Mouse (Mus musculus): ENCODE measurements around the gene Gatad2b. TPM values are rescaled to one million over a fixed set of nuclear protein-coding genes. Genes with fewer than 3 reads are reported as not detected.
"Not testable (repeated sequence)": the region's sequence is repeated elsewhere in the genome, so short reads cannot be mapped to it uniquely, and the experiment has no call there.

The Gatad2b gene
- total RNA-seq (2014; rRNA removed) (29.5 and 34.1 TPM in 2 replicates), polyA plus RNA-seq (2015; fragmentation: Nextera tagmentation; extraction: Ambion mirVana) (6.9 and 12.6 TPM in 2 replicates)

DNA sequence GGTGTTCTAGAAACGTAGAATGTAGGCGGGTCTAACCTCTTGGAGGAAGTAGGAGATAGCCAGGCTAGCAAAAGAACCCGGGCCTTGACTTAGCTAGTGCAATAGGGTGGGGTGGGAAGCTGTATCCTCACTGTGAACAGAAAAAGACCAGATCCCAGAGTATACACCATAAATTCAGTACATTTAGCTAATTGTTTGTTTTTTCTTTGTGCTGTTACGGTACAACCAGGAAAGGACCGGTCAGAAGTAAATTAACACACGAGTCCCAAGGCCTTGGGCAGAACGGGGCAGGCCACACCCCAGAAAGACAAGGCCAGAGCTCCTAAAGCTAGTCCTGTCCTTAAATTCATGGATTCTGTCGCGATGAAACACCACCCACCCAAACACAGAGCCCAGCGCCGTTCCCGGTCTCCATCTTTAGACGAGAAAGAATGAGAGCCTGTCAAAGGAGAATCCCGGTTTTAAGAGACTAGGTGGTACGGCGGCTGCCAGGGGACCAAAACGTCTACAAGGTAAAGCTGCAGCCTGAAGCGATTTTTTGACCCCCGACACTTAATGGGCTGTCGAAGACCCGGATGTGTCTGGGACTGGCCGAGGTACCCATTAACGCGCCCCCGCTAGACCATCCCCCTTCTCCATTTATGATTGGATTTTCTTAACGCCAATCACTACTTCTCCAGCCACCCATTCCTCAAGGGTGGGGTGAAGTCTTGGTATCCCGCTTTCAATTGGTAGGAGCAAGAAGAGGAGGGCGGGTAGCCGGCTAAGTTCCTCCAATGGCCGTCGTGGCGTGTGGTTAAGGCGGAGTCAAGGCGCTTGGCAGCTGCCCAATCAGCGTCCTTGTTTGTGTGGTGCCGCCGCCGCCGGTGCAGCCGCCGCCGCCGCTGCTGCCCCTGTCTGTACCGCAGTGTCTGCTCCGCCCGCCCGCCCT is at the start of gene Gatad2b:
Gene Gatad2b, plus strand, starts transcription at position 834 of the 931 bp plus-strand sequence.
- DNase-seq (peak; percentile 100), ATAC-seq (peak; percentile 97)
- TF ChIP-seq CTCF (IDR thresholded peaks at IDR 0.05; ENCODE audit: low read depth): peak; percentile 16; the same call in 1 of the 2 replicates
- Histone ChIP-seq H3K4me2 (ENCODE audit: low read depth) (peak within 1 kb of the TSS; percentile 76), H3K27me3 (ENCODE audit: insufficient read depth, low read length) (no peaks in the 10 kb centered on the region), H3K36me3 (ENCODE audit: insufficient read depth) (no peaks in the 10 kb centered on the region), H3K4me3 (ENCODE audit: low read depth, low read length) (peak within 1 kb of the TSS; percentile 97), H3K4me1 (ENCODE audit: insufficient read depth) (peaks cover 11% of the 10 kb centered on the region; the same call in 1 of the 2 replicates), H3K9me3 (ENCODE audit: low read length) (no peaks in the 10 kb centered on the region), H3K27ac (ENCODE audit: low read depth, low read length) (peak within 1 kb of the TSS; percentile 98), H3K9ac (peak within 1 kb of the TSS; percentile 93)
- 1% methylated on average over 45 of the region's 47 CpGs for WGBS

DNA sequence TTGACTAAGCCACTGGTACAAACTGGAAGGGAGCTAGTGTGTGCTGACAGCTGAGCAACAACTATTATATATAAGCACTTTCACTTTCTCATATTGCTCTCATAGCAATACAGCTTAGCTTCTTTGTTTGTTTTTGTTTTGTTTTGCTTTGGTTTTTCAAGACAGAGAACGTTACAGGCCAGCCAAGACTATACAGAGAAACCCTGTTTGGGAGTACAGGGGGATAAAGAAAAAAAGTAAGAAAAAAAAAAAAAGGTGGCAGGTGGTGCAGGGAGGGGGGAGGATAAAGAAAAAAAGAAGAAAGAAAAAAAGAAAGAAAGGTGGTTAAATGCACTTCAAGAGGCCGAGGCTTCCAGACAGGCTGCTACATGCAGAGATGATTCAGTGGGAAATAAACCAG is 47.6 kb upstream of the Gatad2b start:
- no peak for TF ChIP-seq CTCF (IDR thresholded peaks at IDR 0.05; ENCODE audit: low read depth)
- Histone ChIP-seq H3K4me1 (ENCODE audit: insufficient read depth) (peaks cover 9% of the 10 kb centered on the region; the same call in 1 of the 2 replicates), H3K27ac (ENCODE audit: low read depth, low read length) (no peak overlapping the region), H3K36me3 (ENCODE audit: insufficient read depth) (no peaks in the 10 kb centered on the region), H3K9me3 (ENCODE audit: low read length) (no peaks in the 10 kb centered on the region), H3K4me2 (ENCODE audit: low read depth) (no peak overlapping the region), H3K9ac (no peak overlapping the region), H3K4me3 (ENCODE audit: low read depth, low read length) (no peak overlapping the region), H3K27me3 (ENCODE audit: insufficient read depth, low read length) (no peaks in the 10 kb centered on the region)
- ATAC-seq: no peak
- 52% methylated on average over 2 of the region's 2 CpGs for WGBS
- no peak for DNase-seq

DNA sequence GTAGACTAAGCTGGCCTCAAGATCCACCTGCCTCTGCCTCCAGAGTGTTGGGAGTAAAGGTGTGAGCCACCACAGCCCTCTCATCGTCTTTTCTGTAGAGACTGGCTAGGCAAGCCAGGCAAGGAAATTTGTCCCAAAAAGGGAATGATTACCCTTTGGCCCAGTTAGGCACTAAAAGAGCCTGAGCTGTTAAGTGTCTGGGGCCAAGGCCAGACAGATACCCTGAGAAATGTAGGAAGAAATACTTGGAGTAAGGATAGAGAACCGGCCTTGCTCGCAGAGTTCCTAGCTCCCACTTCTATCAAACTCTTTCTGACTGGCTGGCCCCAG is 45.4 kb upstream of the Gatad2b start:
- Histone ChIP-seq H3K4me1 (ENCODE audit: insufficient read depth) (peaks cover 9% of the 10 kb centered on the region; the same call in 1 of the 2 replicates), H3K27me3 (ENCODE audit: insufficient read depth, low read length) (no peaks in the 10 kb centered on the region), H3K27ac (ENCODE audit: low read depth, low read length) (peak overlapping the region; percentile 64), H3K36me3 (ENCODE audit: insufficient read depth) (0 out of 2 replicates have a peak, but pooled peaks cover 3% of the 10 kb centered on the region), H3K9me3 (ENCODE audit: low read length) (no peaks in the 10 kb centered on the region), H3K4me2 (ENCODE audit: low read depth) (peak overlapping the region; percentile 57), H3K4me3 (ENCODE audit: low read depth, low read length) (peak overlapping the region; percentile 66), H3K9ac (peak overlapping the region; percentile 72)
- 0 out of 2 replicates have a peak, but pooled peaks have one; percentile 5 for TF ChIP-seq CTCF (IDR thresholded peaks at IDR 0.05; ENCODE audit: low read depth)
- no peak for DNase-seq
- ATAC-seq: no peak
- 0% methylated on average over 3 of the region's 3 CpGs for WGBS

DNA sequence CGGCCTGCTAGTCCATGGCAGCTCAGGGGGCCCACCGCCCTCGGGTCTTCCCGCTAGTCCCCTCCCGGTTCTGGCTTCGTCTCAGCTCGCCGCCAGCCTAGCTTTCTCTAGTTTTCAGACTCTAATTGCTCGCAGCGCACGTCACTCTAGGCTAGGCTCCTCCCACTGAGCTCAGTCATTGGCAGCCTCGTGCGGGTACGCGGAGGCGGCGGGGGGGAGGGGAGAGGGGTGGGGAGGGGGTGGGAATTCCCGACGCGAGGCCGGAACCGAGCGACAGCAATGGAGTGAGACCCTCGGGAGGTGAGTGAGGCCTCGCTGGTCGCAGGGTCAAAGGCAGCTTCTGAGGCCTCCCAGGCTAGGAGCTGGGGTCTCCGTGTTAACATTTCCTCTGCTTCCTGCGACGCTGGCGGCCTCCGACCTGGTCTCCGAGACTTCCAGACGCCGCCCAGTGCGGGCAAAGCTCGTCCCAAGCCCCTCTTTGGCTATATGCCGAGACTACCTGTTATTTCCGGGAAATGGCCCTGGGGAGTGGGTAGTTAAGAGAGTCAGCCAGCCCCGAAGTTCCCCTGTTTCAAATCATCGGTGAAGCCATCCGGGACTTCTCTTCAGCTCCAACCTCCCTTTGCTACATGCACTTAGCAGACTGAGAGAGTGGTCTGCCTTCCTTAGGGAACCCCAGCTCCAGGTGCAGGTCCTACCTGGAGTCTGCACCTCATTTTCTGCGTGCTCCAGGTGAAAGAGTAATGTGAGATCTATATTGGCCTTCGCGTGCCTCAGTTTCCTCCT is 44.8 kb upstream of the Gatad2b start, which contains the start of gene Slc39a1:
Gene Slc39a1, plus strand, starts transcription at position 213 of the 786 bp plus-strand sequence.
- Histone ChIP-seq H3K4me3 (ENCODE audit: low read depth, low read length) (peak within 1 kb of the TSS; percentile 66), H3K4me1 (ENCODE audit: insufficient read depth) (peaks cover 9% of the 10 kb centered on the region; the same call in 1 of the 2 replicates), H3K27ac (ENCODE audit: low read depth, low read length) (peak within 1 kb of the TSS; percentile 74), H3K27me3 (ENCODE audit: insufficient read depth, low read length) (no peaks in the 10 kb centered on the region), H3K4me2 (ENCODE audit: low read depth) (peak within 1 kb of the TSS; percentile 57), H3K9me3 (ENCODE audit: low read length) (no peaks in the 10 kb centered on the region), H3K9ac (peak within 1 kb of the TSS; percentile 72), H3K36me3 (ENCODE audit: insufficient read depth) (0 out of 2 replicates have a peak, but pooled peaks cover 3% of the 10 kb centered on the region)
- TF ChIP-seq CTCF (IDR thresholded peaks at IDR 0.05; ENCODE audit: low read depth): no peak; the same call in 1 of the 2 replicates
- ATAC-seq (peak; percentile 98), DNase-seq (peak; percentile 97)
- WGBS: 1% methylated on average over 44 of the region's 44 CpGs

DNA sequence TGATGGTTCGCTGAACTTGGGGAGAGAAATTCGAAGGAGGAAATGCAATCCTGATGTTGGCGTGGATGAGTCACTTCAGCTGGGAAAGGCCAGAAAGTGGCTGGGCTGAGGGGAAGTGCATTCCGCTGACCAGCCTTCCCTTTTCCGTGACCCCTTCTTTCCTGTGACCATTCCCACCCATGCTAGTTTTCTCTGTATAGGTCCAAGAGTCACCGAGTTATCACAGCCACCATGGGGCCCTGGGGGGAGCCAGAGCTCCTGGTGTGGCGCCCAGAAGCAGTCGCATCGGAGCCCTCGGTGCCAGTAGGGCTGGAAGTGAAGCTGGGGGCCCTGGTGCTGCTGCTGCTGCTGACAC is 44.3 kb upstream of the Gatad2b start:
- Histone ChIP-seq H3K9me3 (ENCODE audit: low read length) (no peaks in the 10 kb centered on the region), H3K4me1 (ENCODE audit: insufficient read depth) (peaks cover 6% of the 10 kb centered on the region; the same call in 1 of the 2 replicates), H3K27me3 (ENCODE audit: insufficient read depth, low read length) (no peaks in the 10 kb centered on the region), H3K4me2 (ENCODE audit: low read depth) (peak overlapping the region; percentile 57), H3K36me3 (ENCODE audit: insufficient read depth) (0 out of 2 replicates have a peak, but pooled peaks cover 3% of the 10 kb centered on the region), H3K9ac (peak overlapping the region; percentile 72), H3K4me3 (ENCODE audit: low read depth, low read length) (peak overlapping the region; percentile 66), H3K27ac (ENCODE audit: low read depth, low read length) (0 out of 2 replicates have a peak overlapping the region, but pooled peaks have one; percentile 74)
- 3% methylated on average over 10 of the region's 10 CpGs for WGBS
- TF ChIP-seq CTCF (IDR thresholded peaks at IDR 0.05; ENCODE audit: low read depth): no peak
- ATAC-seq: no peak
- DNase-seq: no peak

DNA sequence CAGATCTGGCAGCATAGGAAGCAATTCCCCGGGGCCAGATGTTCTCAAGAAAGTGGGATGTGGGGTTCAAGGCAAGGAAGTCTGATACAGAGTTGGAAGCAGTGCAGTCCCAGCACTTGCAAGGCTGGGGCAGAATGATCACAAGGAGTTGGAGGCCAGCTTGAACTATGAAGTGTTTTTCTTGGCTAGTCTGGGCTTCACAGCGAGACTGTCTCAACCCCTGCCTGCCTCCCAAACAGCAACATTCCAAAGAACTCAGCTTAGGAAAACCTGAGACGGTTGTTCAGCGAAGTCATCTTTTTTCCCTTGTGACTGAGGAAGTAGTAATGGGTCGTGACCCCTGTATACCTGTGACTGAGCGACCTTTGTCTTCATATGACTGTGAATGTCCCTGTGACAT is 42.2 kb upstream of the Gatad2b start:
- ATAC-seq (no peak), DNase-seq (no peak)
- Histone ChIP-seq H3K4me2 (ENCODE audit: low read depth) (no peak overlapping the region), H3K9ac (no peak overlapping the region), H3K4me1 (ENCODE audit: insufficient read depth) (peaks cover 14% of the 10 kb centered on the region), H3K4me3 (ENCODE audit: low read depth, low read length) (no peak overlapping the region), H3K36me3 (ENCODE audit: insufficient read depth) (0 out of 2 replicates have a peak, but pooled peaks cover 3% of the 10 kb centered on the region), H3K9me3 (ENCODE audit: low read length) (no peaks in the 10 kb centered on the region), H3K27ac (ENCODE audit: low read depth, low read length) (no peak overlapping the region), H3K27me3 (ENCODE audit: insufficient read depth, low read length) (no peaks in the 10 kb centered on the region)
- TF ChIP-seq CTCF (IDR thresholded peaks at IDR 0.05; ENCODE audit: low read depth): no peak
- WGBS: 91% methylated on average over 6 of the region's 6 CpGs

DNA sequence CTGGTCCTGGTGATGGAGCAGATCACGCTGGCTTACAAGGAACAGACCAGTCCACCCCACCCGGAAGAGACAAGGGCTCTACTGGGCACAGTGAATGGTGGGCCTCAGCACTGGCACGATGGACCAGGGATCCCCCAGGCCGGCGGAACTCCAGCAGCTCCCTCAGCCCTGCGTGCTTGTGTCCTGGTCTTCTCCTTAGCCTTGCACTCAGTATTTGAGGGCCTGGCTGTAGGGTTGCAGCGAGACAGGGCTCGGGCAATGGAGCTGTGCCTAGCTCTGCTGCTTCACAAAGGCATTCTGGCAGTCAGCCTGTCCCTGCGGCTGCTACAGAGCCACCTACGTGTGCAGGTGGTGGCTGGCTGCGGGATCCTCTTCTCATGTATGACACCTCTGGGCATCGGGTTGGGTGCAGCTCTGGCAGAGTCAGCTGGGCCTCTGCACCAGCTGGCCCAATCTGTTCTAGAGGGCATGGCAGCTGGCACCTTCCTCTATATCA is 41.2 kb upstream of the Gatad2b start:
- not testable (repeated sequence) for H3K36me3 ChIP-seq (ENCODE audit: insufficient read depth); H3K4me2 ChIP-seq (ENCODE audit: low read depth); H3K9me3 ChIP-seq (ENCODE audit: low read length); H3K9ac ChIP-seq; H3K27ac ChIP-seq (ENCODE audit: low read depth, low read length); H3K27me3 ChIP-seq (ENCODE audit: insufficient read depth, low read length); DNase-seq; ATAC-seq; H3K4me3 ChIP-seq (ENCODE audit: low read depth, low read length)
- 99% methylated on average over 10 of the region's 12 CpGs for WGBS
- H3K4me1 ChIP-seq (ENCODE audit: insufficient read depth): peaks cover 14% of the 10 kb centered on the region

DNA sequence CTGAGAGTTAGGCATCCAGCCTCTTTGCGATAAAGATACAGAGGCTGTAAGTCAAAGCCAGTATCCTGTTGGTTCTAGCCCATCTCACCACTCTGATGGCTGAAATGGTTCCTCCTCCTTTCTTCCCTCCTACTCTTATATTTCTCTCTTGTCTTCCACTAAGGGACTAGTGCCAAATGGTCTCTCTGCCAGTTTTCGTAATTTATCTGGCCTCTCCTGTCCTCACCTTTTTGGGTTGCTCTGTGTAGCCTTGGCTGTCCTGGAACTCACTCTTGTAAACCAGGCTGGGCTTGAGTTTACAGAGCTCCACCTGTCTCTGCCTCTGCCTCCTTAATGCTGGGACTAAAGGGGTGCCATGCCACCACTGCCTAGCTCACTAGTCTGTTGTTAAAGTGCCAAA is 40.3 kb upstream of the Gatad2b start:
- not testable (repeated sequence) for H3K4me2 ChIP-seq (ENCODE audit: low read depth); H3K27me3 ChIP-seq (ENCODE audit: insufficient read depth, low read length); H3K9me3 ChIP-seq (ENCODE audit: low read length); H3K4me3 ChIP-seq (ENCODE audit: low read depth, low read length); H3K27ac ChIP-seq (ENCODE audit: low read depth, low read length); H3K9ac ChIP-seq; ATAC-seq; DNase-seq
- peaks cover 14% of the 10 kb centered on the region for H3K4me1 ChIP-seq (ENCODE audit: insufficient read depth)
- WGBS: 89% methylated on average over 2 of the region's 2 CpGs
- peaks cover 10% of the 10 kb centered on the region for H3K36me3 ChIP-seq (ENCODE audit: insufficient read depth)

DNA sequence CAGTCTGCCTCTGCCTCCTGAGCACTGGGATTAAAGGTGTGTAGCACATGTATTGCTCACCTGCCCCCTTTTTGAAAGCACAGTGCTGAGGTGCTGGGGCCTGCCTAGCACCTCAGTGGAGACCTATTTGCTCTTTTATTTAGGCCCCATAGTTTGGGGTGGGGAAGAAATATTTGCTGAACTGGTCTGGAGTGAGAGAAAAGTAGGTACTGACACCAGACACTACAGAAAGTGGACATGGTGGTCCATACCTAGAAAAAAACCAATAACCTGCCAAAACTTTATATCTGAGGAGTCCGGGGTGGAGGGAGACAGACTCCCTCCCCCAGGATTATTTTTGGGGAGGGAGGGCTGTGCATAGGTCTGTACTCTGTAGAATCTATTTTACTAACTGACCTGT is 39.8 kb upstream of the Gatad2b start:
- Histone ChIP-seq H3K36me3 (ENCODE audit: insufficient read depth) (peaks cover 12% of the 10 kb centered on the region), H3K4me1 (ENCODE audit: insufficient read depth) (peaks cover 14% of the 10 kb centered on the region; the same call in 1 of the 2 replicates)
- H3K4me2 ChIP-seq (ENCODE audit: low read depth); ATAC-seq; H3K9ac ChIP-seq; H3K27ac ChIP-seq (ENCODE audit: low read depth, low read length); H3K27me3 ChIP-seq (ENCODE audit: insufficient read depth, low read length); H3K4me3 ChIP-seq (ENCODE audit: low read depth, low read length); DNase-seq; H3K9me3 ChIP-seq (ENCODE audit: low read length): not testable (repeated sequence)
- 82% methylated on average over 1 of the region's 1 CpGs for WGBS

Data from forebrain, postnatal 0 days (tissue).